Mouse (Mus musculus): ENCODE data around the gene Lekr1.
"Not testable (repeated sequence)": the region's sequence is repeated elsewhere in the genome, so short reads cannot be mapped to it uniquely, and the experiment has no call there.

Gene Lekr1

DNA sequence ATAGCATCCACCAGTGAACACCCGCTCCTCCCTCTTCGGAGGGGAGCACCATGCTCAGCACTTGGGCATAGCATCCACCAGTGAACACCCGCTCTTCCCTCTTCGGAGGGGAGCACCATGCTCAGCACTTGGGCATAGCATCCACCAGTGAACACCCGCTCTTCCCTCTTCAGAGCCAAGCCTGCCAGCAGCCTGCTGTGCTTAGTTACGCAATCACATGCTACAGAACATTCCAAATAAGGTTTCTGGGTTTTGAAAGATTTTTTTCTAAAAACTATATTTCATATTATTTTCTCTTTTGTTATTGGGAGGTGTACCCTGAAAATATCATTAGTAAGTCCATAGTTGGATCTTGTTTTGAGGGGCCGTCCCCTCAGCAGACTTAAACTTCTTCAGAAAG, 103.6 kb downstream of the Lekr1 start:
- DNase-seq (ENCODE audit: low spot score), result not testable (repeated sequence)

DNA sequence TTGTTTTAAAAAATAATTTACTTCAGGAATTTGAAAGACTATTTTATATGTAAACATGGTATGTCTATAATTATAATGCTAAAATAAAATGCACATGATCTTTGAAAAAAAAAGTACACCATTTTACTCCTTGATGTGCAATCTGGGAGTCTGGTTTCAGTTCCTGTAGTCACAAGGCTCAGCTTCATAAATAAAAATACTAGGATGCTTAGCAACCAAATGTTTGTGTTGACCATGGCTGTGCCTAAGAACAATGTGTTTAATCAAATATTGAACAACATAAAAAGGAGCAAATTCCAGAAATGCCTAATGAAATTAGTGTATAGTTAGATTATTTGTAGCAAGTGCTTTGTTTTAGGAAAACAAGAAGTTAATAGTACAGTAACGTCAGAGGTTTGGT, 107.9 kb downstream of the Lekr1 start:
- no peak for DNase-seq (ENCODE audit: low spot score)

DNA sequence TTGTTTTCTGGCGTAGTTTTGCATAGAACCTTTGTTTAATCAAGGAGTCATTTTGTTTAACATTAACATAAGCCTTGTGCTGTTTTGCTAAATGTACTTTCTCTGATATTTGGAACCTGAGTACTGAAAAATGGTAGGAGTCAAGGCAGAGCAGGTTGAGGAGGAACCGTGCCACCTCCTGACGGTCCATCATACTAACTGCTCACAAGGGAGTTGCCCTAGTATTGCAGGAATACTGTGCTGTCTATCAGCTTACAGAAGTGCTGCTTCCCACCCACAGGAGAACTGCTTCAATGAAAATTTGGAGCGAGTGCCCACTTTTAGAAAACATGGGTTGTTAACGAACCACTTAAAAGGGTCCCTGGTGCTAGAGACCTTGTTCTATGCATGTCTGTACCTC, 109.1 kb downstream of the Lekr1 start:
- DNase-seq (ENCODE audit: low spot score), result no peak

DNA sequence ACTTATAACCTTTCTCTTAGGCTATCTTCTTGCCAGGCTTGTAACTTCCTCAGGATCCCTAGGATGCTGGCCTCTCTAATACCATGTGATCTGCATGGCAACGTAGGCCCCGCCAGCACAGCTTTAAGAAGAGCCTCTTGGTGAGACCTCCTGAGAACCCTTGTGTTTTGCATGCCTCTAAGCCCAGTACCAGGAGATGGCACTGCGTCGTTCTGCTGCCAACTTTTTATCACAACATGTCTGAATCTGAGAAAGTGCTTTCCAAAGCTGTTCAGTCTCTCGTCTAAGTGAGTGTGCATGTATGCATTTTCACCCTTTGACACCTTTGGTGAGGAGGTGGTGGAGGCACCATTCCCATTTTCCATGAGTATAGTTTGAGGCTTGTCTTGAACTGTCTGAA, 116.2 kb downstream of the Lekr1 start:
- no peak for DNase-seq (ENCODE audit: low spot score)

DNA sequence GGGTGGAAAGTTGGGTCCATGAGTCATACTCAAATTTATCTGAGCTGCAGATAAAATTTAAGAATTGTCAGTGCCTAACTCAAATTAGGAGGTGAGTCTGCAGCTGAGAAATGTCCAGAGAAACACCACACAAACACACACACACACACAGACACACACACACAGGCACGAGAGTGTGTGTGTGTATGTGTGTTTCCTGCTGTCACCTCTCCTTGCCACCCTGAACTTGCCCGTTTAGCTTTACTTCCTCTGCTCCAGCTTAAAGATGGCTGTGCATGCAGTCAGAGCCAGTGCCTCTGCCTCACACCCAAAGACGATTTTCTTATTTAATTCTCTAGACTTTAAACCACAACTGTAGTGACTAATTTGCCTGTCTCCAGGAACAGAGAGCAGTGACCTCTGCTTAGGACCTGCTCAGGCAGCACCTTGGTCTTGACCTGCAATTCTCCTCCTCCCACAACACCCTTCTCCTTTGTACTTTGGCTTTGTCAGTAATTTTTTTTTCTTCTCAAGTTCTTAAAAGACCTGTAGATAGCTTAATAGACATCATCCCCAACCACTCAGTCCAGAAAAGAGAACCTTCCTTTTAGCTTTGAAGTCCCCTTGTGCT, 124.2 kb downstream of the Lekr1 start:
- DNase-seq (ENCODE audit: low spot score), result no peak

DNA sequence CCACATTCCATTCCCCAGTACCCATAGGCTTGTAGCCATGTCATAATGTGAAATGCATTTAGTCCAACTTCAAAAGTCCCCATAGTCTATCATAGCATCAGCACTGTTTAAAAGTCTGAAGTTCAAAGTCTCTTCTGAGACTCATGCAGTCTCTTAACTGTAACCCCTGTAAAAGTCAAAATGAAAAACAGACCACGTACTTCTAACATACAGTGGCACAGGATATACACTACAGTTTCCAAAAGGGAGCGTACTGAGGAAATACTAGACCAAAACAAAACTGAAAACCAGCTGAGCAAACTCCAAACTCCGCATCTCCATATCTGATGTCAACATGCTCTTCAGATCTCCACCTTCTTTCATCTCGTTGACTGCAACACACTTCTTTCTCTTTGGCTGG, 127.5 kb downstream of the Lekr1 start:
- DNase-seq (ENCODE audit: low spot score), result no peak

DNA sequence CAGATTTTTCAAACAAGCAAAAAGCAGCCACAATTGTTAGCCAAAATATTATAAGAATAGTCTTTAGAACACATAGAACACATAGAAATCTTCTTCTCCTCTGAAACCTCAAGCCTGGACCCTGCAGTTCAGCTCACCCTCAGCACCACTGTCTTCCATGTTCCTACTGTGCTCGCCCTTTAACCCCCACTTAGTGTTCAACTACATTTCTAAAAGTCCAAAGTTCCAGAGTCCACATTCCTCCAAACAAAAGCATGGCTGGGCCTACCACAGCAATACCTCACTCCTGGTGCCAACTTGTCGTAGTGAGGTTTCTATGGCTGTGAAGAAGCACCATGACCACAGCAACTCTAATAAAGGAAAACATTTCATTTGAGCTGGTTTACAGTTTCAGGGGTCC, 128.7 kb downstream of the Lekr1 start:
- no peak for DNase-seq (ENCODE audit: low spot score)

DNA sequence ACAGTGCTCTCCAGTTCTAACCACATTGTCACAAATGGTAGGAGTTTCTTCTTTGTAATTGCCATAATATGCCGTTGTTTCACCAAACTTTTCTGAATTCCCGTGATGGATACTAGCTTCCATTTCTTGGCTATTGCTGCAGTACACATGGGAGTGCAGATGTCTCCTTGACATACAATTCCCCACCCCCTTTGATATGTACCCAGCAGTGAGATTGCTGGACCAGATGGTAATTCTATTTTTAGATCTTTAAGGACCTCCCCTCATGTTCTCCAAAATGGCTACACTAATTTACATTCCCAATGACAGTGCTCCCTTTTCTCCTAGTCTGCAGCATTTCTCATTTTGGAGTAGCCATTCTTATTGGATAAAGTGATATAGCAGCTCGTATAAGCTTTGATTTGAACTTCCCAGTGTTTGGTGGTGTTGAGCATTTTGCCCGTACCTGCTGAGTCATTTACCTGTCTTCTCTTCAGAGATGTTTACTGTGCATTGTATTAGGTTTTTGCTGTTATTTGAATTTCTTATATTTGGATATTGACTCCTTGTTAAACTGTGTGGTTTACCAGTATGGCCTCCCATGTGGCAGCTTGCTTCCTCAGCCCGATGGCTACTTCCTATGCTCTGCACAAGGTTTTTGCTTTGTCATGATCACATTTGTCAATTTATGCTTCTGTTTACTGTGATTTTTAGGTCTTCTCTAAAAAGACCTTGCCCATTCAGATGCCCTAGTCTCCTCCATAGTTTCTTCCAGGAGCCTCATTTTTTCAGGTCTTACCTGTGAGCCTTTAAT, 131.5 kb downstream of the Lekr1 start:
- no peak for DNase-seq (ENCODE audit: low spot score)

DNA sequence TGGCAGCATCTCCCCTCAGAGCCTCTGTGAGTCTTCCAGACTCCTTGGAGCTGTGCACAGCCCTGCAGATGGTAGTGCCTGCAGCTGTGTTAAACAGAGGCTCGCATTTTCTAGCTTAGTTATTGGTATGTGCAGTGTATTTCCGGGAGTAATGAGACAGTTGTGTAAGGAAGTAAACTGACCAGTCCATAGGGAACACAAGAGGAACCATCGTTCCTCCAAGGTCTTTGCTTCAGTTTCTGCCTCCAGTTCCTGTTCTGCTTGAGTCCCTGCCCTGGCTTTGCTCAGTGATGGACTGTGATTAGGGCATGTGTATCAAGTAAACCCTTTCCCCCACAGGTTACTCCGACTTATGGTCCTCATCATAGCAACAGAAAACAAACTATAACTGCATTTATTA, 134.9 kb downstream of the Lekr1 start:
- DNase-seq (ENCODE audit: low spot score), result no peak

DNA sequence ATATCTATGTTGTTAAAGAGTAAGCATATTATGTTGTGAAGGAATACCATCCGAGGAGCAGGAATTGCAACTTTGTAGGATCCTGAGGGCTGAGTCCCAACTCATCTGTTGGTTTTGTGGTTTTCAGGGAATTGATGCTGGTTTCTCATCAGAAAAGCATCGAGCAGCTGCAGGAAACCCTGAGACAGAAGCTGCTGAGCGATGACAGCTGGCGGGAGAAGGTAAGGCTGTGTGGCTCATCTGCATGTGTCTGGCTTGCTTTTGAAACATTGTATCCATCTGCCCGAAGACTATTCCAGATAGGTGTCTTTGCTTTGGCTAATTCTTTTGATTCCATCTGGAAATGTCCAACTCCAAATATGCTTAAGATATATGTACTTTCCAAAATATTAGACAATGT, 136.2 kb downstream of the Lekr1 start:
- DNase-seq (ENCODE audit: low spot score), result no peak

DNA sequence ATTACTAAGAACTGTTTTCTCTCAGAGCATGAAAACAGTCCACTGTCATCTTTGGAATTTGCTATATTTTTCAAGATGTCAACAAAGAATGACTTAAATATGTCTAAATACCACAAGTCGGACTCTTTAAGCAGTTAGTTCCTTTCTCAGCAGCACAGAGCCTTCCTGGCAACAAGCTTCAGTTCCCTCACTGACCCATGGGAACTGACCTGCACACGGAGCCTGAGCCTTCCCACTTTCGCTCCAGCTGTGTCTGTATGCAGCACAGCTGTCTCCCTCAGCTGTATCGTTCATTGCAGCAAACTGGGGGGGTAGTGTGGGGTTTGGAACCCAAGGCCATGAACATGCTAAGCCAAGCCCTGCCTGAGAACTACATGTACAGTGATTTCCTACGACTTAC, 136.8 kb downstream of the Lekr1 start:
- no peak for DNase-seq (ENCODE audit: low spot score)

DNA sequence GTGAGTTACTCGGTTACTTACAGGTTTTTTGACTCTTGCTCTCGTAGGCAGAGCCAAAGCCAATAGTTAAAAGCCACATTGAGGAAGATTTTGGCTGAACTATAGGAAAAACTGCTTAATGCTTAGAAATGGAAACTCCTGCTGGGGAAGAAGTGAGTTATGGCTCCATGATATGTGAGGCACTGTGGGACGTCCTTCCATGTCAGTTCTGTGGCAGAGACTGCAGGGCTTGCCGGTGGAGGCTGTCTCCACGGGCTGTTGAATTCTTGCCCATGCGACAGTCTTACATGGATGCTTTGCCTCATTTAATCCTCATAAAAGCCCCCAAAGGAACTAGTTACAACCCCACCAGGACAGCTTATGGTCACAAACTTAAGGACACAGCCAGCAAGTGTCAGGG, 148.9 kb downstream of the Lekr1 start:
- no peak for DNase-seq (ENCODE audit: low spot score)

DNA sequence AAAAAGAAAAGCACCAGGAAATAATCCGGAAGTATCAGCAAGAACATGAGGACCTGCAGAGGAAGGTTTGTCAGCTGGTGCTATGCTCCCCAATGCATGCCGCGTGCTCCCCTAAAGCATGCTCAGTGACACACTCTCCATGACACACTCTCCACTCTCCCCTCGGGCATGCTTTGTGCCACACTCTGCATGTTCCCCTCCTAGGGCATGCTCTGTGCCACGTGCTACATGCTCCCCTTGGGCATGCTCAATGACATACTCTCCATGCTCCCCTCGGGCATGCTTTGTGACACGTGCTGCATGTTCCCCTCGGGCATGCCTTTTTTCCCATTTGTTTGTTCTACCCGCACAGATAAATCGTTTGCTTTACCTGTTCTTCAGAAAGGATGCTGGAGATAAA, 150.0 kb downstream of the Lekr1 start:
- no peak for DNase-seq (ENCODE audit: low spot score)

DNA sequence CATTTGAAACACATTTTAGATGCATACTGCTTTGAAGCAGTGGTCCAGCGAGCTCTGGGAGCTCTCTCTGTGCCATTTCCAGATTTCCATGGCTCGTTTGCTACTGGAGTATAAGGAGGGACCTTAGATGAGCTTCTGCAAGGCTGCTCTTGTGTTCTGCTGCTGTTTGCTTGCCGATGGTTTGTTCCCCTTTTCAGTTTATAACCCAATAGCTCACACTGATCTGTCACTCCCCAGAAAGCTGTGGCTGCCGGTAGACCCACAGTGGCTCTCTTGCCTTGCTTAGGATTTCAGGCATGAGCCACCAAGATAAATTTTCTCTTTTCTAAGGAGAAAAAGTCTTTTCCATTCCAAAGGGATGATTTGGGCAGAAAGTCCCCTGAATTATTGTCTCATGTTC, 152.6 kb downstream of the Lekr1 start:
- no peak for DNase-seq (ENCODE audit: low spot score)

DNA sequence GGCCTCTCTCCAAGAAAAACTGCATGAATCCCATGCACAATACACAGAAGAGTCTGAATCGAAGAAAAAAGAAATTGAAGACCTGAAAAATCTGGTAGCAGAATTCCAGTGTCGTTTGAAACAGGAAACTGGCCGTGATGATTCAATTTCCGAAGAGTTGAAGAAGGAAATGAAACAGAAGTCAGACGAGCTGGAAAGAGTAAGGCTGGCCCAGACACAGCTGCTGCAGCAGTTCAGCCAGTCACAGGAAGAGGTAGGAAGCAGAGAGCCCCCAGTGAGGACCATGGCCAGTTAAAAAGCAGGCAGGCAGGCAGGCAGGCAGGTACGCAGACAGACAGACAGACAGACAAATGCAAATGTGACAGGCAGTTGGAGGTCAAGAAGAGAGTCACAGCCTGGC, 153.8 kb downstream of the Lekr1 start:
- DNase-seq (ENCODE audit: low spot score), result no peak

DNA sequence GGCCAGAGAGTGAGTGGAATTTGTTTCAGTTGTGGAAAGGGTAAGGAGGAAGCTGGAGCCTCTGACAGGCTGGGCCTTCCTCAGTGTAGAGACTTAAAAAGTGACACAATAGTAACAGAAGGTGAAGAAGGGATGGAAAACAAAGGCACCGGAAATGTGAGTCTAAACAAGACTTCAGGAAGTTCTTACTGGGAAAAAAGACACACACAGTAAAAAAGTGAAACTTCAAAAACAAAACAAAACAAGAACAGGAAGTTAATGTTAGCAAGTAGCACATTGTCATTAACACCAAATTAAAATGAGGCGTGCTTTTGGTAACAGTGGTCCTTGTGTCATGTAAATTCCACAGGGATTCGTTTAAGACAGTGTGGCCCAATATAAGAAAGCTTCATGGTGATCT, 158.9 kb downstream of the Lekr1 start:
- DNase-seq (ENCODE audit: low spot score), result no peak

DNA sequence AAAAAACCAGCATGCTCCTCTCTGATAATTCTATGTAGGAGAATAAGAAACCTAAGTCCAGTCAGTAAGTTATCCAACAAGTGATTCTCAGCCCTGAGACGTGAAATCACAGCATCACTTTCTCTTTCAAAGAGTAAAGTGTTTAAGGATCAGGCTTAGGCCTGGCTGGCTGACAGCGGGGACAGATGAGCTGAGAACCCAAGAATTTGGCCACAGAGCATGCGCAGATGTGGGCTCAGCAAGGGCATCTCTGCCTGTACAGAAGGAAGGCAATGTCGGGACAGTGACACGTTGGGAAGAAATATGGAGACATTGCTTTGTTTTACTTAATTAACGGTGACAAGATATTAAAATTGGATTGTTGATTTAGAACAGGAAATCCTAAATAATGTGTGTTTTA, 160.7 kb downstream of the Lekr1 start:
- no peak for DNase-seq (ENCODE audit: low spot score)

DNA sequence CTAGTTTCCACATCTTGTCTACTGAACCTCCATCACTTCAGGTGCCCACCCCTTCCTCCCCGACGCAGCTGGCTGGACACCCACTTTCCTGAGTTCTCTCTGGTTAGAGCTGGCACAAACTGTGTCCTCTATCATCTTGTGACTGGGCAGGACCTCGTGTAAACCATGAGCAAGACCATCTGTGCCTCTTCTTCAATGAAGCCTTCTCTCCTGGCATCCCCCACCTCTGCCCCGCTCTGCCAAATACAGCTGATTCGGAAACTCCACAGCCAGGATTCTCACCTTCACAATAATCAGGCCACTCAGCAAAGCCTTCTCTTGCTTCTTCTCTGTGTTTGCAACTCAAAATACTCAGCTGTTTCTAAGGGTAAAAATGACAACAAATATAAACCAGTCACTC, 161.4 kb downstream of the Lekr1 start:
- no peak for DNase-seq (ENCODE audit: low spot score)

DNA sequence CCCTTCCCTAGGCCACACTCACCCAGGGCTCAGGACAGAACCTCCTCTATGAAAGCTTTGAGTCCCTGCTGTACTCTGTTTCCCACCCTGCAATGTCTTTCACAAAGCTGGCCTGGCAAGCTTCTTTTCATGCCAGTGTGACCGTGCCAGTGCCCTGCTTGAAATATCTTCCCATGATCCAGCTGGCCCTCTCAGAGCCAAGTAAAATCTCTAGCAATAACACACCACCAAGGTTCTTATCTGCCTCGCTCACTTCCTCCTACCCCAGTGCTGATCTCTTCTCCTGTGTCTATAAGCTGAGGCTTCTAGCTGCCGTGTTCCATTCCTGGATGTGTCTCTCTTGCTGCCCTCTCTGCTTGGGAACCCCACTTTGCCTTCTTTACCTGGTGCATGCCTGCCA, 162.0 kb downstream of the Lekr1 start:
- DNase-seq (ENCODE audit: low spot score), result no peak

DNA sequence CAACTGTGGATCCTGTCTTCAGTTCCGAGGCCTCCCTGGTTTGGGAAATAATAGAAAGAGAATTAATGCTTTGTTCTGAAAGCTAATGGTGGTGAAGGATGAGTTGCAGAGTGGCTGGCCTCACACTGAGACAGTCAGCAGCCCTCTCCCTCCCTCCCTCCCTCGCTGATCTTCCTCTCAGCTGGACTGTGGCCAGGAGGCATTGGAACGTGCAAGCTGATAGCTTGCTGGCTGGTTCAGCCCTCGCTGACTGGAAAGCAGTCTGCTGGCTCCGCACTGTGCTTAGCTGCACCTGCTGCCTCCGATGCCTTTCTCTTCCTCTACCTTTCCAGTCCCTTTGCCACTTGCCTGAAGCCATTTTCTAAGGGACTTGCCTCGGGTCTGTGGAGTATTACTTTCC, 163.2 kb downstream of the Lekr1 start:
- no peak for DNase-seq (ENCODE audit: low spot score)

DNA sequence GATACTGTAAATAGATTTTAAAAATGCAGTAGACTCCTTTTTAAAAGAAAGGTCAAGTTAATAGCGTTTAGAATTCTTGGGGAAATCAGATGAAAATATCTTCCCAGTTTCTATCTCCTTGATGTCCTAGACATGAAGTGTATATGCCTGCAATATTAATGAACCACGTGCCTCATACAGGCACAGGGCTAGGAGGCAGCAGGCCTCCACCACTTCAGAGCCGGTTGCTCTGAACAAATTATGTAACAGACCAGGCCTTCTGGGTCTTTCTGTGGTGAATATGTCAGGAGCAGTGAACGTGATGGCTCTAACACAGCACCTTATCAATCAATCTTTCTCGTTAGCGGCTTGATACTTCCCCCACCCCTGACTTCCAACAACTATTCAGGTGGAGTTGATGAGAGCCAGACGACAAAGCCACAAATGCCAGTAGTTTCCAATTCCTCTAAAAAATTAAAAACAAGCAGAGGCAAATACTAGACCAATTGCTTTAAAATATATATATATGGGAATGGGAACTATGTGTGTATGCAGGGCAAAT, 164.0 kb downstream of the Lekr1 start:
- DNase-seq (ENCODE audit: low spot score), result no peak

DNA sequence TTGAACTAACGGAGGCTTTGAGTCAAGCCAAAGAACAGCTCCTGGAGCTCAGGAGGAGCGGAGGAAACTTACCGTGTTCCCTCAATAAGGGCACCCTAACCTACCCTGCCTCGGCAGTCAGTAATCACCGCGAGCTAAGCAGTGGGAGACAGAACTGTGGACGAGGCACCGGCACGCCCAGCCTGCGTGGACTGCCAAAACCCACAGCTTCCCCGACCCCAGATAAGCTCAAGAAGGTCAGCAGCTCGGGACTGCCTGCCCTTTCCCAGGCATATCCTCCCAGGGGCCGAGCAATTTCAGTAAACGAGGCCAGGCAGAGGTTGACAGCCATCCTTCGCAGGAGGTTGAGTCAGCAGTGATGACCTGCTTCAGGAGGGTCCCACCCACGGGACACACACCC, 164.8 kb downstream of the Lekr1 start:
- DNase-seq (ENCODE audit: low spot score), result no peak

DNA sequence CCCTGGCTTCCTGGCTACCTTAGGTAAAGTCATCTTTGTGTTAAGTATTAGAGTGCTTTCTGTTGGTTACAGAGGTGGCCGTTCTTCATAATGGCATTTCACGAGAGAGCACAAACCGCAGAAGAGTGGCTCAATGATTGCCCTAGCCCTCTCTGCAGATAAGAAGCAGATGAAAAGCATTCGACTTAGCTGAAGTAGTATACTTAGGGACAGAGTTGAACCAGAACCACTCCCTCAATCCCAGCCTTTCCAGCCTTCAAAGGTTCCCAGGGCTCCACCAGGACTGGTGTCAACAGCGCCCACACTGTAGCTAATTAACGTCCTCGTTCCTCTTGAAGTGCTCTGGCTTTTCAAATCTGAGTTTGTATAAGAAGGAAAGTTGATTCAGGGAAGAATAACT, 166.4 kb downstream of the Lekr1 start:
- DNase-seq (ENCODE audit: low spot score), result no peak

DNA sequence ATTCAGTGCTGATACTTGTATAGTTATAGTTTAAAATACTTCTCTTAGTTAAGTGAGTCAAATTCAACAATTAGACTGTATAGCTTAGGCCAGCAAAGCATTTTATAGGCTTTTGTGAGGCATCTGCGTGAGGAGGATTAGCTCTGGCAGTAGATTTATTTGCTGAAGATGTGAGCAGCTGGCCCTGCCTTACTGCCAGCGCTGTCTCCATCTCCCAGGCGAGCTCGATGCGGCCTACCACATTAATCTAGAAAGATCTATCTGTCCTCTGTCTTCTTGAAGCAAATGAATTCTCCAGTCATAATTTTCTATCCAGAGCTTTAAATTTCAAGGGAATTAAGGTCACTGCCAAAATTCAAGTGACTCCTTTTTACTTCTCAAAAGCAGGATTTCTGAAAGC, 170.4 kb downstream of the Lekr1 start:
- no peak for DNase-seq (ENCODE audit: low spot score)
